In the genomic region with DNA sequence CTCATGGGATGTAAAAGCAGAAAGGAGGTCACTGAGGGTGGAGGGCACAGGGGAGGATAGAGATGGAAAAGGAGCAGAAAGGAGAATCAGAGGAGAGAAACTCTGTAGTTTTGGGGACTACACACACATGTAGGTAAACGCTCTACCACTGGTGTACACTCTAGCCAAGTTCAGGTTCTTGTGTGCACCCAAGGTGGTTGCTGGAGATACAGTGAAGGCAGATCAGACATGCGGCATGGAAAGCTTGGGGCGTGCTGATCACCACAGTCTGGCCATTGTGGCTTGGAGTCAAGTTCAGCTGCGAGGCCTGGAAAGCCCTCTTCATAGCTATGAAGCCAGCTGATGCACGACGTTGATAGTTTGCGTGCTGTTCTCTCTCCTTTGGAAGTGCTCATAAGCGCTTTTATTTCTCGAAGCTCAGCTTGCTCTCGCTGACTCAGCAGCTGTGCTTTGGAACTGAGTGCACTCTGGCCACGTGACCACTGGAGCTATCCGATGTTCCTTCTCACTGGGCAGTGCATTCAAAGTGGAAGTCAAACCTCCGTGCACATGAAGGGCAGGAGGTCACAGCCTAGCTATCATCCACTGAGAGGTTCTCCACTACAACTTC, we compare ENCODE assay signal across 8 mouse cellular contexts.
A peak's percentile ranks its signal among the peaks of the same experiment; 100 is the strongest.
DNase-seq lines count a peak whose midpoint lies in the region; ATAC-seq lines count a peak whose summit lies in the region.

No protein-coding gene starts in this region.

- H3K4me3 ChIP-seq in megakaryocyte, embryonic 14.5 days (replicated peaks), result peak overlapping the region; percentile 66
- no peak overlapping the region for H3K4me3 ChIP-seq in forebrain, embryonic 10.5 days

- no peak for ATAC-seq in megakaryocyte, adult 5-6 weeks (ENCODE audit: poor library complexity, severe bottlenecking)

- H3K36me3 ChIP-seq in megakaryocyte, embryonic 14.5 days (replicated peaks; ENCODE audit: low read length), result no peaks in the 10 kb centered on the region
- H3K36me3 ChIP-seq in forebrain, embryonic 10.5 days (replicated peaks), result peaks cover 14% of the 10 kb centered on the region

- WGBS in forebrain, embryonic 10.5 days, result 82% methylated on average over 13 of the region's 13 CpGs

- H3K9me3 ChIP-seq in megakaryocyte, embryonic 14.5 days, result peaks cover 4% of the 10 kb centered on the region
- H3K9me3 ChIP-seq in forebrain, embryonic 10.5 days, result 0 out of 2 replicates have a peak, but pooled peaks cover 5% of the 10 kb centered on the region

- peaks cover 28% of the 10 kb centered on the region for H3K27me3 ChIP-seq in megakaryocyte, embryonic 14.5 days (replicated peaks)
- H3K27me3 ChIP-seq in forebrain, embryonic 10.5 days (ENCODE audit: poor library complexity, severe bottlenecking), result no peaks in the 10 kb centered on the region

- H3K4me1 ChIP-seq in megakaryocyte, embryonic 14.5 days, result peaks cover 15% of the 10 kb centered on the region
- no peaks in the 10 kb centered on the region; the same call in 1 of the 2 replicates for H3K4me1 ChIP-seq in forebrain, embryonic 10.5 days

- DNase-seq in adrenal gland, postnatal 36 days, result peak; percentile 84
- DNase-seq in heart, adult 8-10 months (ENCODE audit: low spot score), result peak; percentile 77
- peak; percentile 76 to 85 for DNase-seq in kidney, postnatal 4 days
- DNase-seq in skeletal muscle tissue, adult 2 months (ENCODE audit: low read depth, low spot score), result peak; percentile 87
- no peak for DNase-seq in forebrain, embryonic 10.5 days (ENCODE audit: extremely low spot score, low spot score)
- DNase-seq in right cerebral cortex, postnatal 25 days, result no peak

- H3K27ac ChIP-seq in forebrain, embryonic 10.5 days, result no peak overlapping the region

Comparison
In these comparisons a context has a peak if more than half of its experiments do, and no peak if none do; other contexts are left out.
1. DNase-seq: peak in adrenal gland, postnatal 36 days (2 of 2), heart, adult 8-10 months (single experiment), kidney, postnatal 4 days (2 of 2) and skeletal muscle tissue, adult 2 months (single experiment); none in forebrain, embryonic 10.5 days (single experiment) and right cerebral cortex, postnatal 25 days (single experiment).